Mouse (Mus musculus) right cerebral cortex, postnatal 25 days (tissue): ENCODE results near the gene Rbfox1.

Source experiments
- DNase-seq: peaks from one replicate; pipeline ENCODE4 v3.0.0; 2022

Rbfox1 gene

DNA sequence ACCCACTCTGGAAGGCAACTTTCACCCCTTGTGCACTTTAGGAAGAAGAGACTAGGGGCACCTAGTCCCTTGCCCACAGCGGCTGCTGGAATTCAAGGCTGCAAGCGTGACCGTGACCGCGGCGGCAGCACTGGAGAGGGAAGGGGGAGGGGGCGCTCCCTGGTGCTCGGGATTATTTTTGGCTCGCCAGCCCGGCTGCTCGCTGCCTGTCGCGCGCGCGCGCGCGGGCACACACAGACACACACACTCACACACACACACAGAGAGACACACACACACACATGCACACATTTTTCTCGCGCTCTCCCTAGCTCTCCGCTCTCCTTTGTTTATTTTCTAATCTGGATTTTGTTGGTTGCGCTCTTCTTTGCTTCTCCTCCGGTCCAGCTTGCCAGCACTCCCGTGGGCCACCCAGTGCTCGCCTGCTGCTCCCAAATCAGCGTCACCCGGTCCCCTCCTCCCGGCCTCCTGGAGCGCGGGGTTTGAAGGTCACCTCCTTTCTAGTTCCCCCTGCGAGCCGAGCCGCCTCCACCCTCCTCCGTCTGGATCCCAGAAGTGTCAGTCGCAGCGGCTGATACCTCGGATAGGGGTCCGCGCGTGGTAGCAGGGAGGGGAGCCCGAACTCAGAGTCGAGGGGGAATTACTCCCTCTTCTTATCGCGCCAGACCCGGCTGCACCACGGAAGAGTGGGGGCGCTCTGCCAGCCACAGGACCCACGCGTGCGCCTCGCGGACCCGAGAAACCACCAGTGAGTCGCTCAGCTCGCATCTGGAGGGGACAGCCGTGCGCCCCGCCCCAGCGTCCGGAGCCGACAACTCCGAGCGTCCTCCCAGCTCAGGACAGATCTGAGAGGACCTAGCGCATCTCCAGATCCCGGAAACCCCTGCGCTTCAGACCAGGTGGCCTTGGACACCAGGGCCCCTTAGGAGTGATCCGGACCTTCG lies at the start of gene Rbfox1:
Gene Rbfox1 (plus strand): TSS at position 610 of the 944 bp plus-strand sequence.
- peak; percentile 70 for DNase-seq

DNA sequence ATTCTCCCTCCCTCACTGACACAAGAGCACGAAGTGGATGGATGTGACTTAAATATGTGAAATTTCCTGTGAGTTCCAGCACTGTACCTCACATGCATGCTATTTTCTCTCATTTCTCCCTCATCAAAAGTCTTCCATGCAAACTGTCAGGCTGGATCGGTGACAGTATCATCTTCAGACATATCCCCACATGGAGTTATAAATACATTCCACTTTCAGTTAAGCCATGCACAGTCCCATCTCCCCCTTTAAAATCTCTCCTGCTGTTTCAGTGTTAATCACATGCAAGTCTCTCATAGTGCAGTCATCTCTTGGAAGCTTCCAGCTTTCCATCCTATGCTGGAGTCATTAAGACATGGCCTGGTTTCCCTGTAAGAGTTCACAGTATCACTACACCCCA lies 48.4 kb upstream of the Rbfox1 start:
- DNase-seq: no peak

DNA sequence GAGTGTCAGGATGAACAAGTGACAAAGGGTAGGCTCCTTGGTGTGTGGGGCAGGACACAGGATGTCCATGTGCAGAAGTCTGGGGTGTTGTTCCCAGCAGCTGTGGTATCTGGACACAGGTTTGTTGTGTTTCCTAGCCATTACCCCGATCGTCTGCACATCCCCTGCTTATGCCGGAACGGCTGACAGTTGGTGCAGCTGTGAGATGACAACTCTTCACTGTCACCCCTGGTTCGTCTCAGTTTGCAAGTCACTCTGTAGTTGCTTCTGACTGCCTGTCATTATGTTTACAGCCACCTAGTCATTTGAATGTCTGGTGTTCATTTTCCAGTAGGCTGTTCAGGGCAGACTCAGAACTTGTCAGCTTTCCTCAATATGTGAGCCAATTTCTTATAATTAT lies 44.0 kb upstream of the Rbfox1 start:
- no peak for DNase-seq

DNA sequence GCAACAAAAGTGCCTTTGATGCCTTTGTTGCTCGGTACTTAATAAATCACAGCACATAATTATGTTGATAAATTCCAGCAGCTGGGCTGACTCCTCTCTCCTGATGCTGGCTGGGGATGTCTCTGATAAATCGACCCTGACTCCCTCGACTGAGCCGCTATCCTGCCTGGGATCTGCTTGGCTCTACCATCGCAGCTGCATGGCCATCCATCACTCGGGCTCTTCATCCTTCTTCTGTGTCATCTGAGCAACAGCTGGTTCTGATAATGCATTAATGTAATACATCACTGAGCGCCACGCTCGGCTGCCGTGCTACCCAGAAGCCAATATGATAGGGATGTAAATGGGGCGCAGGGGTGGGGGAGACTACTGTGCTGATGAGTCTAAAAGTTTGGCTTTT lies 39.5 kb upstream of the Rbfox1 start:
- no peak for DNase-seq

GRCm38 (mm10) chr16:5853055-5853454 lies 32.1 kb upstream of the Rbfox1 start:
- DNase-seq: no peak

- DNase-seq: no peak
Observed at GRCm38 (mm10) chr16:5864350-5864749, 20.8 kb upstream of the Rbfox1 start.

- no peak for DNase-seq
Observed at GRCm38 (mm10) chr16:5866966-5867365, 18.2 kb upstream of the Rbfox1 start.

GRCm38 (mm10) chr16:5870391-5870790 lies 14.8 kb upstream of the Rbfox1 start:
- DNase-seq: no peak

- DNase-seq: no peak
Observed at GRCm38 (mm10) chr16:5881820-5882219, 3.3 kb upstream of the Rbfox1 start.

DNA sequence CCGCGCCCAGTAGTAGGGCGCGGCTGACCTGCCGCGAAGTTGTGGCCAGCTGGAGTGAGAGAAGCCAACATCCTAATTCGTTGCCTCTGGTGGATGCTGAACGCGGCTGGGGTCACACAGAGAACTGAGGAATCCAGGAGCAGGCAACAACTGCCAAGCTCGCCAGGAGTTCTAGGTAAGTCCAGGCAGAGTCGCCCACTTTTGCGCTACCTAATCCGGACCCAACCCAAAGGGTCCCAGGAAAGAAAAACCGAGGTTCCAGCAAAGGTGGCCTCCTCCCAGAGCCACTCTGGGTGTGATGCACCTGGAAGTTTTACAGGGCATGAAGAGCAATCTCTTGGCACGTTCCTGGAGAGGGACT lies 515 bp downstream of the Rbfox1 start:
- no peak for DNase-seq

GRCm38 (mm10) chr16:5895564-5895963 lies 10.4 kb downstream of the Rbfox1 start:
- DNase-seq: no peak

- DNase-seq: no peak
Observed at GRCm38 (mm10) chr16:5898330-5898729, 13.2 kb downstream of the Rbfox1 start.

- DNase-seq: no peak
Observed at GRCm38 (mm10) chr16:5910742-5911141, 25.6 kb downstream of the Rbfox1 start.

- DNase-seq: peak; percentile 63
Observed at GRCm38 (mm10) chr16:5911880-5912327, 26.7 kb downstream of the Rbfox1 start.

DNA sequence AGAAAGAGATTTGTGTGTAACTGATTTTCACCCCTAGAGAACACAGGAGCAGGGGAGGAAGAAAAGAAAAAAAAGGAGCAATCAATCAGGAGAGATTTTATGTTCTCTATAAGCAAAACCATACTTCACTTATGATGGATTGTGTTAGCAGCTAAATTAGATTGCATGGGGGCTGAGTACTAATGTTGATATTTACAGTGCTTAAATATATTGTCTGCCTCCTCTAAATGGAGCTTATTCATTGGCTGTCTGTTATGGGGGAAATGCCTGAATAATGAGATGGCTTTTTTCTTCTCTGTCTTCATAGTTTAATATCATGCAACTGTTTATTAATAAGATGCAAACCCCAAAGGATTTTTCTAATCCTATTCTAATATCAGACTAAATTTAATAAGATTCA lies 32.8 kb downstream of the Rbfox1 start:
- no peak for DNase-seq

- no peak for DNase-seq
Observed at GRCm38 (mm10) chr16:5926986-5927385, 41.8 kb downstream of the Rbfox1 start.

DNA sequence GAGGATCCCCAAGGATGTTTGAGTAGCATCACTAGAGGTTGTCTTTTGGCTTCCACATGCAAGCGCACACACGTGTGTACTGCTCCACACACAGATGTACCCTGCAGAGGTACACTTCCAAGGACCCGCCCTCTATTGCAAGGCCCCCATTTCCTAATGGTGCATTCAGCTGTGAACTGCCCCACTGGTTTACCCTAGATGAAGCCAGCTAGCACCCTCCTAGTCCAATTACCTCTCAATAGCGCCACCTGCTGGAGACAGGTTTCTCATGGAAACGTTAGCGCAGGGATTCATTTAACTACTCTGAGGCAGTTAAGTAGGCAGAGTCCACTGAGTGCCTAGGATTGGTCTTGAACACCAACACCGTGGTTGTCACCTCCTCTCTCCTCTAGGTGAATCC lies 46.5 kb downstream of the Rbfox1 start:
- DNase-seq: peak; percentile 75

GRCm38 (mm10) chr16:5940016-5940415 lies 54.9 kb downstream of the Rbfox1 start:
- no peak for DNase-seq

DNA sequence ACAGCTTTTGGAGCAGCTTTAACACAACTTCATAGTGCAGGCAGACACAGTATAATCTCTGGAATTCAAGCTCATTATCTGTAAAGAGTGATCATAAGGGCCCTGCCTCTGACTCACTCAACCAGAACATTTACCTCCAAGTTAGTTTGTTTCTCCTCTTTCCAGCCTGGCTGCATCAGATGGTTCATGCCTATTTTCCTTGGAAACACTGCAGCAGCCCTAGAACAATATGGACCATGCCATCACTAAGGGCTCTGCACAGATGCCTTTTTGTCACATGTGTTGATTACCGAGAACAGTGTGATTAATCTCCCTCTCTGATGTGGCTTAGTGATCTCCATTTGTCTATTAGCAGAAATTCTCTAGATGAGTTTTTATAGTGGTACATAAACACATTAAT lies 60.5 kb downstream of the Rbfox1 start:
- no peak for DNase-seq

- no peak for DNase-seq
Observed at GRCm38 (mm10) chr16:5953106-5953505, 68.0 kb downstream of the Rbfox1 start.

DNA sequence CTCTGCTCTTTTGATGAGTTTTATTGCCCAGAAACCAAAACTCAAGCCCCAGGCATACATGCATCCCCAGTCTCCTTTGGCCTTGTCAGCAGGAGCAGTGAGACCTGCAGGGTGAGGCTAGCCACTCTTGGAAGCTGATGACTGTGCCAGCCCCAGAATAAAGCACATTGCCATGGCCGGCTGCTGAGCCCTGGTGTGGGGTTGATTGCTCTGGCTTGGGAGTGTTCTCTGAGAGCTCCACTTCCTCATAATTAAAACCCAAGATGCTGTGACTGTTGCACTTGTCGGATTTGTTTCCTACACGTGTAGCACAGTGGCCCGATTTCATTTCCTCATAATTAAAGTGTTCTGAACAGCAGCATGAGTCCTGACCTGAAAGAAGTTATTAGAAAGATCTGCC lies 72.3 kb downstream of the Rbfox1 start:
- no peak for DNase-seq

- DNase-seq: peak; percentile 47
Observed at GRCm38 (mm10) chr16:5961786-5962185, 76.6 kb downstream of the Rbfox1 start.

GRCm38 (mm10) chr16:5974172-5974571 lies 89.0 kb downstream of the Rbfox1 start:
- no peak for DNase-seq
